Comparison of ENCODE assay signal across 20 mouse cellular contexts in the genomic region with DNA sequence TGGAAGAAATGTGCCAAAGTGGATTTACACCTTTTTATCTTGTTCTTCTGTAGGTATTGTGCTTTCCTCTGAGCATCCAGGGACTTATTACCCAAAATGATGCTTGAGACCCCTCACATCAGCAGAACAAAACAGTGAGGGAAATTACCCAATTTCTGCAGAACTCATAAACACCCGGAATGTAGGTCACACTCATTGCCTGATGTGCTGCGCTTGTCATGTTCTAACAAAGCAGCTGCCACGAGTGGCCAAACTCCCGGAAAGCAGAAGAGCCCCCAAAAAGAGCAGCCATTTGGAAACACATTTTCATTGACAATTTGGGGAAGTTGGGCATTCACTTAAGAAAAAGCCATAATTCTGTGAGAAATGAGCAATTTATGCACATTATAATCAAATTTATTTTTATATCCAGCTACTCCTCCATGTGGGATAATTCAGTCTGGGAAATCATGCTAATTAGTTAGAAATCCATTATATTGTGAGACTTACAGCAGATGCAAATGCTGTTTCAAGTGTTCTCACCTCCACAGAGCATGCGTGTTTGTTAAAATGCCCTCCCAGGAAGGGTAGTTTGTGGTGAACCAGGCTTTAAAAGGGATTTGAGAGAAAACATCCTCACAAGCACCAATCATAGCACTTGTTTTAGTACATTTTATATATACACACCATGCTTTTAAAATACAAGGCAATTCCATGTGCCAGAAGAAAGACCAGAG.
DNase-seq lines count a peak whose midpoint lies in the region; ATAC-seq and TF ChIP-seq lines count a peak whose summit lies in the region.
"Had no signal": no experiment of that assay in that cellular context is flagged by ENCODE, and none has a peak within 500 bp of the region (broad histone marks: within the 10 kb centered on the region; RNA-seq: fewer than 3 reads in every experiment).

No protein-coding gene starts in this region.

- no peak for ATAC-seq in hindbrain, embryonic 13.5 days (ENCODE audit: low FRiP score)
- no peak for ATAC-seq in hindbrain, embryonic 12.5 days (ENCODE audit: low FRiP score)
- no peak for ATAC-seq in midbrain, postnatal 0 days (ENCODE audit: low FRiP score)
- ATAC-seq in midbrain, embryonic 14.5 days (ENCODE audit: low FRiP score, low TSS enrichment): no peak
- ATAC-seq: CD4-positive, CD25-positive, alpha-beta regulatory T cell, adult 4 months; intestine, embryonic 16.5 days had no signal

- TF ChIP-seq CTCF in midbrain, postnatal 0 days (IDR thresholded peaks at IDR 0.05): no peak

- H3K9me3 ChIP-seq in hindbrain, embryonic 13.5 days: no peaks in the 10 kb centered on the region
- H3K9me3 ChIP-seq in hindbrain, embryonic 12.5 days (replicated peaks): no peaks in the 10 kb centered on the region
- no peaks in the 10 kb centered on the region for H3K9me3 ChIP-seq in midbrain, postnatal 0 days (ENCODE audit: low read length)
- H3K9me3 ChIP-seq in midbrain, embryonic 14.5 days (ENCODE audit: control insufficient read depth, low read length): no peaks in the 10 kb centered on the region
- H3K9me3 ChIP-seq: heart, embryonic 10.5 days; stomach, embryonic 15.5 days had no signal

- H3K4me3 ChIP-seq in hindbrain, embryonic 13.5 days: no peak overlapping the region
- no peak overlapping the region for H3K4me3 ChIP-seq in hindbrain, embryonic 12.5 days
- no peak overlapping the region for H3K4me3 ChIP-seq in midbrain, postnatal 0 days (ENCODE audit: low read depth, low read length)
- no peak overlapping the region for H3K4me3 ChIP-seq in midbrain, embryonic 14.5 days (replicated peaks; ENCODE audit: low read depth, low read length)
- H3K4me3 ChIP-seq: erythroblast, embryonic 14.5 days; heart, embryonic 10.5 days; liver, embryonic 13.5 days; stomach, embryonic 15.5 days had no signal

- no peaks in the 10 kb centered on the region for H3K27me3 ChIP-seq in hindbrain, embryonic 13.5 days
- no peaks in the 10 kb centered on the region for H3K27me3 ChIP-seq in hindbrain, embryonic 12.5 days
- H3K27me3 ChIP-seq in midbrain, postnatal 0 days (ENCODE audit: insufficient read depth, low read length): no peaks in the 10 kb centered on the region
- no peaks in the 10 kb centered on the region for H3K27me3 ChIP-seq in midbrain, embryonic 14.5 days (ENCODE audit: control insufficient read depth, insufficient read depth, low read length)
- H3K27me3 ChIP-seq: liver, embryonic 13.5 days; stomach, embryonic 15.5 days had no signal

- WGBS in hindbrain, embryonic 13.5 days: 49% methylated on average over 5 of the region's 5 CpGs
- WGBS in hindbrain, embryonic 12.5 days: 57% methylated on average over 5 of the region's 5 CpGs
- 48% methylated on average over 5 of the region's 5 CpGs for WGBS in midbrain, postnatal 0 days
- 54% methylated on average over 5 of the region's 5 CpGs for WGBS in midbrain, embryonic 14.5 days

- DNase-seq in midbrain, postnatal 0 days (ENCODE audit: low spot score): peak; percentile 35
- no peak for DNase-seq in midbrain, embryonic 14.5 days
- peak; percentile 3 for DNase-seq in left cerebral cortex, postnatal 4 days
- DNase-seq in right cerebral cortex, postnatal 25 days: peak; percentile 10
- no peak for DNase-seq in embryo, embryonic 9.5 days (ENCODE audit: extremely low spot score)
- DNase-seq: adrenal gland, adult 8-10 months; cerebellum, adult 8-10 months; gastrocnemius, postnatal 10 days; heart, postnatal 14 days; kidney, postnatal 10 days; liver, embryonic 13.5 days; spleen, adult 18-20 months; thymus, postnatal 14 days had no signal

- no peaks in the 10 kb centered on the region for H3K36me3 ChIP-seq in hindbrain, embryonic 13.5 days
- H3K36me3 ChIP-seq in hindbrain, embryonic 12.5 days: no peaks in the 10 kb centered on the region
- no peaks in the 10 kb centered on the region for H3K36me3 ChIP-seq in midbrain, postnatal 0 days (ENCODE audit: insufficient read depth, low read length)
- no peaks in the 10 kb centered on the region for H3K36me3 ChIP-seq in midbrain, embryonic 14.5 days (ENCODE audit: control insufficient read depth, insufficient read depth, low read length)
- H3K36me3 ChIP-seq: heart, embryonic 10.5 days; liver, embryonic 13.5 days; stomach, embryonic 15.5 days had no signal

- H3K9ac ChIP-seq in hindbrain, embryonic 13.5 days: no peak overlapping the region
- no peak overlapping the region for H3K9ac ChIP-seq in hindbrain, embryonic 12.5 days
- no peak overlapping the region for H3K9ac ChIP-seq in midbrain, postnatal 0 days (replicated peaks; ENCODE audit: low read length, poor library complexity, severe bottlenecking)
- H3K9ac ChIP-seq in midbrain, embryonic 14.5 days (replicated peaks; ENCODE audit: low read length): no peak overlapping the region
- H3K9ac ChIP-seq: liver, embryonic 13.5 days; stomach, embryonic 15.5 days had no signal

- H3K27ac ChIP-seq in hindbrain, embryonic 13.5 days: peak overlapping the region; percentile 35; the same call in 1 of the 2 replicates
- H3K27ac ChIP-seq in hindbrain, embryonic 12.5 days: no peak overlapping the region
- no peak overlapping the region for H3K27ac ChIP-seq in midbrain, postnatal 0 days (ENCODE audit: low read depth, low read length)
- H3K27ac ChIP-seq in midbrain, embryonic 14.5 days (replicated peaks; ENCODE audit: low read depth, low read length): no peak overlapping the region
- H3K27ac ChIP-seq: heart, embryonic 10.5 days; liver, embryonic 13.5 days; stomach, embryonic 15.5 days had no signal

- H3K4me2 ChIP-seq in hindbrain, embryonic 13.5 days: no peak overlapping the region
- H3K4me2 ChIP-seq in hindbrain, embryonic 12.5 days (replicated peaks): no peak overlapping the region
- no peak overlapping the region for H3K4me2 ChIP-seq in midbrain, postnatal 0 days (ENCODE audit: low read depth, low read length, poor library complexity, severe bottlenecking)
- no peak overlapping the region for H3K4me2 ChIP-seq in midbrain, embryonic 14.5 days (ENCODE audit: low read length)
- H3K4me2 ChIP-seq: liver, embryonic 13.5 days; stomach, embryonic 15.5 days had no signal

- H3K4me1 ChIP-seq in hindbrain, embryonic 13.5 days (replicated peaks): peaks cover 7% of the 10 kb centered on the region
- no peaks in the 10 kb centered on the region for H3K4me1 ChIP-seq in hindbrain, embryonic 12.5 days
- H3K4me1 ChIP-seq in midbrain, postnatal 0 days (ENCODE audit: insufficient read depth, low read length): no peaks in the 10 kb centered on the region
- H3K4me1 ChIP-seq in midbrain, embryonic 14.5 days (ENCODE audit: control insufficient read depth, insufficient read depth, low read length): 0 out of 2 replicates have a peak, but pooled peaks cover 7% of the 10 kb centered on the region
- H3K4me1 ChIP-seq: heart, embryonic 10.5 days; liver, embryonic 13.5 days; stomach, embryonic 15.5 days had no signal

- intact Hi-C loops in left cerebral cortex, postnatal 4 days (cut with DNase I): no loop called here

Comparison
In these comparisons a context has a peak if more than half of its experiments do, and no peak if none do; other contexts are left out.
1. DNase-seq: peak in midbrain, postnatal 0 days (single experiment), left cerebral cortex, postnatal 4 days (single experiment) and right cerebral cortex, postnatal 25 days (single experiment); none in midbrain, embryonic 14.5 days (single experiment) and embryo, embryonic 9.5 days (single experiment).